Mouse (Mus musculus) small intestine, adult 2 months (tissue): ENCODE data around the gene Sdc4. TPM values are rescaled to one million over a fixed set of nuclear protein-coding genes. Genes with fewer than 3 reads are reported as not detected.

ENCODE experiments used
- H3K27ac ChIP-seq: fragments of 200-500 bp; 2 replicates; pipeline ENCODE4 v1.5.1; 2012; ENCODE audit warnings: low read depth, low read length, control low read depth, inconsistent platforms; ENCODE audit not compliant: insufficient read depth
- H3K27me3 ChIP-seq: fragments of 200-500 bp; 2 replicates; pipeline ENCODE4 v1.6.1; 2012; ENCODE audit warnings: mild to moderate bottlenecking, moderate library complexity, low read length, inconsistent platforms; ENCODE audit not compliant: control insufficient read depth, insufficient read depth
- H3K36me3 ChIP-seq: fragments of 200-500 bp; 2 replicates; pipeline ENCODE4 v1.6.1; 2012; ENCODE audit warnings: mild to moderate bottlenecking, low read length, control low read depth, inconsistent platforms; ENCODE audit not compliant: control insufficient read depth, insufficient read depth
- H3K4me1 ChIP-seq: fragments of 200-500 bp; 2 replicates; pipeline ENCODE4 v1.6.1; 2012; ENCODE audit warnings: low read length, inconsistent platforms, mixed read lengths; ENCODE audit not compliant: control insufficient read depth, insufficient read depth, insufficient read length
- H3K4me3 ChIP-seq: fragments of 200-500 bp; 2 replicates; pipeline ENCODE4 v1.5.1; 2012; ENCODE audit warnings: low read depth, mild to moderate bottlenecking, control low read depth, inconsistent platforms, low read length, moderate library complexity
- CTCF ChIP-seq: fragments of 200-500 bp; IDR thresholded peaks from 2 replicates; pipeline ENCODE4 v1.5.1; 2012; ENCODE audit warnings: low read depth, mild to moderate bottlenecking, control low read depth, inconsistent platforms, low read length, moderate library complexity, mixed read lengths; ENCODE audit not compliant: insufficient replicate concordance, insufficient read length; ENCODE audit errors: extremely low read depth
- POLR2A ChIP-seq: fragments of 200-500 bp; IDR thresholded peaks from 2 replicates; pipeline ENCODE4 v1.6.1; 2012; ENCODE audit warnings: low read depth, mild to moderate bottlenecking, control low read depth, inconsistent platforms, low read length, moderate library complexity
- WGBS: fragments of 180-500 bp; shearing (Covaris S2); methylation state at CpG from one replicate; pipeline ENCODE4 v1.1.7; 2018; 5-methylcytosine and 5-hydroxymethylcytosine counted together
- polyA plus RNA-seq: library from polyadenylated mRNA; depleted of rRNA; stranded (reverse); fragments of >200 nt; gene quantifications from 2 replicates; pipeline ENCODE4 v1.2.3, GENCODE M21; 2012

Gene Sdc4
- polyA plus RNA-seq, 1 experiment: 52.2 TPM

DNA sequence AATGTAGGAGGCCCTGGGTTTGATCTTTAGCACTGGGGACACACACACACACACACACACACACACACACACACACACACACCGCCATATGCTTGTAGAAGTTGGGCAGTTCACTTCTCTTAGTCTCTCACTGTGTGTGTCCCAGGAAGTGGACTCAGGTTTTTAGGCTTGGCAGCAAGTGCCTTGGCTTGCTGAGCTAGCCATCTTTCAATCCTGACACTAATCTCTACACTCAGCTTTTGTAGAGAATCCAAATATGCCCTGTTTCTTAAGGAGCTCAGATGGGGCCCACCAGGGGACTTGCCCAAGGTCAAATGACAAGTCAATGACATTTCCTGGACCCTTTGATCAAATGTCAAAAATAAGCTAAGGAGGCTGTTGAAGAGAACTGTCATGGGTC is 12.7 kb upstream of the Sdc4 start:
- WGBS: 55% methylated on average over 1 of the region's 1 CpGs
- Histone ChIP-seq H3K36me3 (no peaks in the 10 kb centered on the region), H3K4me1 (peaks cover 30% of the 10 kb centered on the region; the same call in 1 of the 2 replicates), H3K27me3 (no peaks in the 10 kb centered on the region), H3K27ac (peak overlapping the region; percentile 46), H3K4me3 (no peak overlapping the region)
- no peak for TF ChIP-seq CTCF
- no peak for TF ChIP-seq POLR2A

DNA sequence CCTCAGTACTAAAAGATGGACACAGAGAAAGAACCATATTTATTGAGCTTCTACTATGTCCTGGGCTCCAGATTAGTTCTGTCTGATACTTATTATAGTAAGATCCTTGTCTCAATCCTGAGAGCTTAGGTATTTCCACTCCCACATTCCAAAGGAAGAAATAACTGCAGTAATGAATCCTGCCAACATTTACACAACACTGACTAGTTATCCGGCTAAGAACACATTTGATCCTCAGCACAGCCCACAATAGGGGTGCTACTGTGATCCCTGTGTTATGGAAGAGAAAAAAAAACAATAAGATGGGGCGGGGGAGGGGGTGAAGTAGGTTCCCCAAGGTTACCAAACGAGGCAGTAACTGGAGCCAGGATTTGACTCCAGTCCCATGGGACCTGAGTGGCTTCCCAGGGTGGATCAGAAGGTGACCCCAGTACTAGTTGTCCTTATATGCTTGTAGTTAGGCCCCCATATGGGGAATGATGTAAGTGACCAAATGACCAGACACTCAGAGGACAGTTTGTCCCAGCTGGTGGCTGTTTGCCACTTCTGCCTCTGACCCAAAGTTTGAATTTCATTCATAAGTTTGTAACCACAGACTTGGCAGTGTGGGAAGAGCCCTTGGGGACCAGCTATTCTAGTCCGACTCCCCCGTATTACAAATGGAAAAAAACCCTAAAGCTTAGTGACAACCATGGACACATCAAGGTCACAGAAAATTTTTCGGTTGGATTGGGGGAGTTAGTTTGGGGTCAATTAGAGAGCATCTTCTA is 11.9 kb upstream of the Sdc4 start:
- H3K27ac ChIP-seq: peak overlapping the region; percentile 81
- H3K4me3 ChIP-seq: no peak overlapping the region
- H3K27me3 ChIP-seq: no peaks in the 10 kb centered on the region
- no peak for TF ChIP-seq POLR2A
- TF ChIP-seq CTCF: no peak
- no peaks in the 10 kb centered on the region for H3K36me3 ChIP-seq
- H3K4me1 ChIP-seq: peaks cover 30% of the 10 kb centered on the region; the same call in 1 of the 2 replicates
- 54% methylated on average over 6 of the region's 6 CpGs for WGBS

DNA sequence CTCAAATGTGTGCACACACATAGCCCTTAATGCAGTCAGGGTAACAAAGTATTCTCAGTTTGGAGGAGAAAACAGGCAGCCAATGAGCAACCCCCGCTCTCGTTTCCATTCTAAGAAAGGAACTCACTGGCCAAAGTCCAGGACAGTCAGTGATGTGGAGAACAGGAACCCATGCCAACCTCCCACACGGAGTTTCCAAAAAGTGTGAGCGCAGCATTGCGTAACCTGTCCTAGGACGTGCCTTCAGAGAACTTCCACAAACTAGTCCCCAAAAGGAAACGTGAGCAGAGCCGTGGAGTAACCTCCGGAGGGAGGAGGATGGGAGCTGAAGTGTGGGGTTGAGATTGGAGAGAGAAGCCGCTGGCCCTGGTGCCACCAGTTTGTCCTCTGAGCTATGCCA is 11.2 kb upstream of the Sdc4 start:
- Histone ChIP-seq H3K27me3 (no peaks in the 10 kb centered on the region), H3K36me3 (no peaks in the 10 kb centered on the region), H3K4me1 (peaks cover 30% of the 10 kb centered on the region; the same call in 1 of the 2 replicates), H3K27ac (peak overlapping the region; percentile 81), H3K4me3 (no peak overlapping the region)
- WGBS: 11% methylated on average over 10 of the region's 10 CpGs
- TF ChIP-seq CTCF (no peak), POLR2A (no peak)

DNA sequence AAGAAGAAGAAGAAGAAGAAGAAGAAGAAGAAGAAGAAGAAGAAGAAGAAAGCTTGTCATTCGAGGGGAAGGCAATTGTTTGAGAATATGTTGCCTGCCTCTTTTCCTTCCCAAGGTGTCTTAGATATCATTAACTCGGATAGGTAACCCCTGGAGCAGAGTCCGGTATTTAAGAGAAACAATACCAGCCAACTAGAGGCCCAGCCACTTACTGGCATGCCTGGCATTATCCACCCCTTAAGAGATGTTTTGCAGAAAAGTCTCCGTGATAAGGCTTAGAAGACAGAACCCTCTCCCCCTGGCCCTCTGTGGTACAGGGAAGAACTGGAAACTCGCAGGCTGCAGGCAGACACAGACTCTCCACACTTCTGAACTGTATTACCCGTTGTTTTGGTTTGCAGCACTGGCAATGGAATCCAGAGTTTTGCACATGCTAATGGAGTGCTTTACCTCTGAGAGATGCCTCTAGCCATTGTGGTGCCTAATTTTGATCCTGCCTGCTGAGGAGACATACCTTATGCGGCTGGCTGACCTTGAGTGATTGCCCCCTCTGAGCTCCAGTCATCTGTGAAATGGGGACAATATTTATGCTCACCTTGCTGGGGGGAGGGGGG is 10.3 kb upstream of the Sdc4 start:
- 66% methylated on average over 7 of the region's 7 CpGs for WGBS
- no peaks in the 10 kb centered on the region for H3K27me3 ChIP-seq
- H3K36me3 ChIP-seq: no peaks in the 10 kb centered on the region
- H3K4me1 ChIP-seq: peaks cover 30% of the 10 kb centered on the region; the same call in 1 of the 2 replicates
- no peak overlapping the region for H3K4me3 ChIP-seq
- TF ChIP-seq CTCF (no peak), POLR2A (no peak)
- no peak overlapping the region for H3K27ac ChIP-seq

DNA sequence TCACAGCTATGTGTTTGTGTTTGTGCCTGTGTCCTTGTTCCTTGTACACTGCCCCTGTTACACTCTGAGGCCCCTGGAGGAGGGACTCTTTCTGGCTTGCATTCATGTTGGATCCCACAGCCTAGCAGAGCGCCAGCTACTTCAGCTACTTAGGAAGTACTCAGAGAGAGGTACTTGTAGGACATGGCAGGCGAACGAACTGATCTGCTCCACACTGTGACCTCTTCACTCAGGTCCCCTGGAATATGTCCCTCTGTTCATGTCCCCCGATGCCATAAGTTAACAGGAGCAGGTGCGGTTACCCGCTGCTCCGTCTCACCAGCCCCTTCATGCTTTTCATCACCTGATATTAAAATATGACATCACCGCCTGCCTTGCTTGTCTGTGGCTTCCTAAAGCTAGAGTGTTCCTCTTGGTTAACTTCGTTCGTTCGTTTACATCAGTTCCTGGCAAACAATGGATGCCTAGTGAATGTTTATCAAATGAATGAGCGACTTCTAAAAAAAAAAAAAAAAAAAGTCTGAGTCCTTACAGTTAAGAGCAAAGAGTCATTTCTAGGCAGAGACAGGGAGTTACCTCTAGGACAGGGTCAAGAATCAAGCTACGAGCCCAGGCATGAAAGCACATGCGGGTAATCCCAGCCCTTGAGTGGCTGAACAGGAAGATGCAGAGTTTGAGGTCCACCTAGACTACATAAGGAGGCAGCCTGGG is 9.5 kb upstream of the Sdc4 start:
- TF ChIP-seq CTCF (no peak), POLR2A (no peak)
- H3K4me1 ChIP-seq: peaks cover 30% of the 10 kb centered on the region; the same call in 1 of the 2 replicates
- no peaks in the 10 kb centered on the region for H3K36me3 ChIP-seq
- WGBS: 80% methylated on average over 14 of the region's 14 CpGs
- H3K4me3 ChIP-seq: no peak overlapping the region
- no peak overlapping the region for H3K27ac ChIP-seq
- H3K27me3 ChIP-seq: no peaks in the 10 kb centered on the region

DNA sequence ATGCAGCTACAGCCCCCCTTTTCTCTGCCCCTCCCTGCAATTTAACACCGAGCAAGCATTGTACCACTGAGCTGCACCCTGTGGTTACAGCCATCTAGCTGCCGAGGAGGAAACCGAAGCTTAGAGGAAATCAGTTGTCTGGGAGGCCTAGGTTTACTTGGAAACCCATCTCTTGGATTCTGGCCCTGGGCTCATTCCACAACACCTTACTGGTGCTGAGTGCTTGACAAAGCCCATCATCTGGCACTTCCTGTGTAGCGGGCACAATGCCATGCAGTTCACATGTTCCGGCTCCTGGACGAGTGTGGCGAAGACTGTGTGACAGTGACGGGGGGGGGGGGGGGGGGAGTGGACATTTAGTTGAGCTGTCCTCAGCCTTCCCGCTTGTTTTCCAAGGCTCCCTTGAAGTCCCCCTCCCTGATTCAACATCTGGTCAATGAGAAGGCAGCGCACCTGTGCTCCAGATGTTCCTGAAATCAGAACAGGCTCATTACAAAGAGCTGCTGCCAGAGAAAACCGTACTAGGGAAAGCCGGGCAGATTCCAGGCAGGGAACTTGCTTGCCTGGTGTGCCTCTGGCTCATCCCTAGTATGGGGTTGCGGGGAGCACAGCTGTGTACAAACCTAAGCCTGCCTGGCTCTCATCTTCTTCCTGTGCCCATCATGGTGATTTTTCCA is 8.5 kb upstream of the Sdc4 start:
- H3K36me3 ChIP-seq: no peaks in the 10 kb centered on the region
- WGBS: 62% methylated on average over 13 of the region's 13 CpGs
- no peak for TF ChIP-seq POLR2A
- no peak for TF ChIP-seq CTCF
- no peaks in the 10 kb centered on the region for H3K27me3 ChIP-seq
- H3K27ac ChIP-seq: no peak overlapping the region
- no peak overlapping the region for H3K4me3 ChIP-seq
- peaks cover 23% of the 10 kb centered on the region; the same call in 1 of the 2 replicates for H3K4me1 ChIP-seq
